Mouse (Mus musculus) ES-E14 (cell line): ENCODE results near the gene Swsap1.

Source experiments
- CHD2 ChIP-seq: IDR thresholded peaks from 2 replicates; pipeline ENCODE4 v1.6.1; 2014; ENCODE audit warnings: mild to moderate bottlenecking, low read depth, low read length, inconsistent platforms
- MAFK ChIP-seq: IDR thresholded peaks from 2 replicates; pipeline ENCODE4 v1.6.1; 2014; ENCODE audit warnings: mild to moderate bottlenecking, low read depth, low read length, inconsistent platforms; ENCODE audit not compliant: insufficient read depth

DNA sequence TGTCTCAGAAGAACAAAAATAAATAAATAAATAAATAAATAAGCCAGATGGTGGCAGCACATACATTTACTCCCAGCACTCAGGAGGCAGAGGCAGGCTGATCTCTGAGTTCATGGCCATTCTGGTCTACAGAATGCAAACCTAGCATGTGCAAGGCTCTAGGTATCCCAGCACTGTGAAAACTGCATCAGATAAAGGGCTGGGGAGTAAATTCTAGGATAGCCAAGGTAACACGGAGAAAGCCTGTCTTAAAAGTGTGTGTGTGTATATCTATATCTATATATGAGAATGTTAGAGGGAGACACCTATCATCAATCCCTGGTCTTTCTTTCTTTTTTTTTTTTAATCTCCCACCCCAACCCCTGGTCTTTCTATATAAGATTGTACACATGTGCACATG, 30.0 kb upstream of the Swsap1 start:
- TF ChIP-seq CHD2 (no peak), MAFK (no peak)
